Mouse (Mus musculus) lung, postnatal 0 days (tissue): ENCODE measurements around the gene Gcsh. TPM values are rescaled to one million over a fixed set of nuclear protein-coding genes. Genes with fewer than 3 reads are reported as not detected.

Experiments used
- ATAC-seq: fragments of 200-750 bp; cut with Nextera tagmentation; 2 replicates; pipeline ENCODE4 v1.8.0; 2017; ENCODE audit warnings: moderate library complexity
- DNase-seq: peaks from one replicate; pipeline ENCODE4 v3.0.0-alpha.2; 2016; ENCODE audit warnings: low spot score
- H3K27ac ChIP-seq: fragments of 300-500 bp; sonication (generic); 2 replicates; pipeline ENCODE4 v1.5.1; 2014; ENCODE audit warnings: antibody characterized with exemption, mild to moderate bottlenecking, low read length, mixed read lengths
- H3K27me3 ChIP-seq: fragments of 300-500 bp; sonication (generic); replicated peaks from 2 replicates; pipeline ENCODE4 v1.6.1; 2014; ENCODE audit warnings: low read length, mixed read lengths; ENCODE audit not compliant: insufficient read depth
- H3K36me3 ChIP-seq: fragments of 300-500 bp; sonication (generic); 2 replicates; pipeline ENCODE4 v1.6.1; 2014; ENCODE audit warnings: low read length, mixed read lengths; ENCODE audit not compliant: insufficient read depth
- H3K4me1 ChIP-seq: fragments of 300-500 bp; sonication (generic); 2 replicates; pipeline ENCODE4 v1.6.1; 2014; ENCODE audit warnings: antibody characterized with exemption, low read depth, low read length, mixed read lengths; ENCODE audit not compliant: insufficient read depth
- H3K4me2 ChIP-seq: fragments of 300-500 bp; sonication (generic); replicated peaks from 2 replicates; pipeline ENCODE4 v1.6.1; 2014; ENCODE audit warnings: low read depth, mild to moderate bottlenecking, low read length, moderate library complexity, mixed read lengths
- H3K4me3 ChIP-seq: fragments of 300-500 bp; sonication (generic); 2 replicates; pipeline ENCODE4 v1.5.1; 2014; ENCODE audit warnings: low read depth, low read length
- H3K9ac ChIP-seq: fragments of 300-500 bp; sonication (generic); replicated peaks from 2 replicates; pipeline ENCODE4 v1.6.1; 2014; ENCODE audit warnings: low read depth, mild to moderate bottlenecking
- H3K9me3 ChIP-seq: fragments of 300-500 bp; sonication (generic); 2 replicates; pipeline ENCODE4 v1.6.1; 2016; ENCODE audit warnings: low read length, mixed read lengths
- CTCF ChIP-seq: IDR thresholded peaks from 2 replicates; pipeline ENCODE4 v1.5.1; 2016; ENCODE audit warnings: antibody characterized with exemption, mild to moderate bottlenecking
- EP300 ChIP-seq: IDR thresholded peaks from 2 replicates; pipeline ENCODE4 v1.6.1; 2016; ENCODE audit warnings: antibody characterized with exemption, mild to moderate bottlenecking, control low read depth
- WGBS: fragments of 180-500 bp; shearing (Covaris S2); extraction: QIAGEN DNeasy Blood & Tissue Kit; methylation state at CpG from one replicate; pipeline ENCODE4 v1.1.7; 2014; 5-methylcytosine and 5-hydroxymethylcytosine counted together
- polyA plus RNA-seq: library from polyadenylated mRNA; unstranded; fragments of >200 nt; fragmentation: Nextera tagmentation; extraction: Ambion mirVana; gene quantifications from 2 replicates; pipeline ENCODE4 v1.2.1, GENCODE M21; 2015

The Gcsh gene
- polyA plus RNA-seq, 1 experiment from 2014 or later: 47.2 TPM

DNA sequence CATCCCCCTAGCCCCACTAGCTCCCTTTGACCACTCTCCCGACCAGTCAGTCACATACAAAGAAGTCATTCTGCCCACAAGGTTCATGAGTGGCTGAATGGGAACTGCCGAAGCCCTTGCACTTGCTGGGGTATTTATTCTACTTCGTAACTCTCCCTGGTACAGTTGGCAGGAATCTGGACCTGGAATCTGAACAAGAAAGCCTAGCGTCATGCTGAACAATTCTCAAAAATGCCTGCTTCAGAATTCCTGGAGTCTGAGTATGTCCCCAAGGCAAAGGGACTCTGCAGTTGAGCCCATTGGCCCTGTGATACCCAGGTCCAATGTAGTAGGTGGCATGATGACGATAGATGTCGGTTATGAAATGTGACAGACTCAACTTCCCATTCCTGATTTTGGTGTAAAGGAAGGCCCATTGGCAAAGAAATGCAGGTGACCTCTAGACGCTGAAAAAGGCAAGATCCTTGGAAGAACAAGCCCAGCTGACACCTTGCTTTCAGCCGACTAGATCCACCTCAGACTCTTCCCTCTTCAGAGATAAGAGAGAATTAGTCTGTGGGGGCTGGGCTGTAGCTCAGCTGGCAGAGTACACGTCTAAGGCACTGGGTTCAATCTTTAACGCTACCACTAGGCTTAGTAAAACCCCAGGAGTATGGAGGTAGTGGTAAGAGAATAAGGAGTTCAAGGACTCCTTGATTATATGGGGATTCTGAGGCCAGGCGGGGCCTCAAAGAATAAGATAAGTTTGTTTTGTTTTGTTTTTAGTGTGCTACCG lies 50.9 kb downstream of the Gcsh start:
- Histone ChIP-seq H3K4me2 (peak overlapping the region; percentile 99; the same call in 1 of the 2 replicates), H3K4me1 (peaks cover 12% of the 10 kb centered on the region; the same call in 1 of the 2 replicates), H3K9me3 (no peaks in the 10 kb centered on the region), H3K27ac (no peak overlapping the region), H3K9ac (no peak overlapping the region), H3K36me3 (no peaks in the 10 kb centered on the region), H3K27me3 (no peaks in the 10 kb centered on the region), H3K4me3 (no peak overlapping the region)
- TF ChIP-seq EP300 (no peak), CTCF (no peak)
- DNase-seq (peak; percentile 54), ATAC-seq (peak; percentile 11; the same call in 1 of the 2 replicates)
- 54% methylated on average over 12 of the region's 12 CpGs for WGBS

- Histone ChIP-seq H3K9ac (no peak overlapping the region), H3K36me3 (no peaks in the 10 kb centered on the region), H3K4me2 (no peak overlapping the region), H3K27ac (no peak overlapping the region), H3K9me3 (no peaks in the 10 kb centered on the region), H3K4me1 (no peaks in the 10 kb centered on the region), H3K27me3 (no peaks in the 10 kb centered on the region), H3K4me3 (no peak overlapping the region)
- DNase-seq: no peak
- no peak for ATAC-seq
- WGBS: 81% methylated on average over 6 of the region's 6 CpGs
- TF ChIP-seq CTCF (no peak), EP300 (no peak)
Measured at GRCm38 (mm10) chr8:116935506-116935905, 57.8 kb downstream of the Gcsh start.

- no peak for DNase-seq
- Histone ChIP-seq H3K9ac (no peak overlapping the region), H3K36me3 (no peaks in the 10 kb centered on the region), H3K27me3 (no peaks in the 10 kb centered on the region), H3K4me2 (no peak overlapping the region), H3K9me3 (no peaks in the 10 kb centered on the region), H3K4me1 (no peaks in the 10 kb centered on the region), H3K4me3 (no peak overlapping the region), H3K27ac (no peak overlapping the region)
- ATAC-seq: no peak
- TF ChIP-seq EP300 (no peak), CTCF (no peak)
- WGBS: 92% methylated on average over 4 of the region's 4 CpGs
Measured at GRCm38 (mm10) chr8:116934976-116935375, 58.4 kb downstream of the Gcsh start.

Other genes with a start within 250 kb of the Gcsh start
- gene Cmc2, start 72.1 kb downstream of the Gcsh start, polyA plus RNA-seq: 28.6 and 36.6 TPM in 2 replicates
- 2.7 and 3.7 TPM in 2 replicates for gene Cenpn, start 71.8 kb downstream of the Gcsh start, polyA plus RNA-seq
- 8.7 and 9.7 TPM in 2 replicates for gene Atmin, start 50.1 kb downstream of the Gcsh start, polyA plus RNA-seq
- gene 1700030J22Rik, start 14.6 kb downstream of the Gcsh start, polyA plus RNA-seq: 2.6 TPM in 2 replicates
- 0.06 TPM in 1 of 2 replicates, not detected in the other for gene Pkd1l2, start 88.9 kb upstream of the Gcsh start, polyA plus RNA-seq
- 0.10 TPM in 1 of 2 replicates, not detected in the other for gene Bco1, start 102.3 kb upstream of the Gcsh start, polyA plus RNA-seq
- 3.3 and 4.2 TPM in 2 replicates for gene Gan, start 164.6 kb upstream of the Gcsh start, polyA plus RNA-seq